Mouse (Mus musculus): ENCODE data around the gene Gm5134. TPM values are rescaled to one million over a fixed set of nuclear protein-coding genes. Genes with fewer than 3 reads are reported as not detected.
A peak's percentile ranks its signal among the peaks of the same experiment; 100 is the strongest.

The Gm5134 gene
- not detected for total RNA-seq (2021)

DNA sequence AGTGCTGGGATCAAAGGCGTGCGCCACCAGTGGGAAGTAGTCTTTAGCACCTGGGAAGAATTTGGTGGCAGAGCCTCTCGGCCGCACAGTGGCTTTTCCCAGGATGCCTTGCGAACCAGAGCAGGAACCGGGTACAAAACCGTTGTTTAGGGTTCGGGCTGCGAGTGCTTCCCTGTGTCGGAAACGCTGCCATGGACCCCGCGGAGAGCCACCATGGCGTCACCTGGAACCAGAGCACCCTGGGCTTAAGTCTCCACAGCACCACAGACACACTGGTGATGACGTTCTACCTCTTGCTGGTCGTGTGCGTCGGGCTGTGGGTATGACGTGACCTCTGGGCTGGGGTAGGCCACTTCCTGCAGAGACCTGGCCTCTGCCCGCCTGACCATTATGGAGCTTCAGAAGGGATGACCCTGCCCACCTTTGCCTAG is at the start of gene Gm5134:
Gene Gm5134, plus strand, starts transcription at position 134 of the 431 bp plus-strand sequence.
- no peak for DNase-seq
- intact Hi-C loops (cut with DNase I) = loop anchor here (5.0 to 10.0 kb wide), 3 partner anchors 57 to 370 kb away; partner anchors contain the start of gene Ggt5

DNA sequence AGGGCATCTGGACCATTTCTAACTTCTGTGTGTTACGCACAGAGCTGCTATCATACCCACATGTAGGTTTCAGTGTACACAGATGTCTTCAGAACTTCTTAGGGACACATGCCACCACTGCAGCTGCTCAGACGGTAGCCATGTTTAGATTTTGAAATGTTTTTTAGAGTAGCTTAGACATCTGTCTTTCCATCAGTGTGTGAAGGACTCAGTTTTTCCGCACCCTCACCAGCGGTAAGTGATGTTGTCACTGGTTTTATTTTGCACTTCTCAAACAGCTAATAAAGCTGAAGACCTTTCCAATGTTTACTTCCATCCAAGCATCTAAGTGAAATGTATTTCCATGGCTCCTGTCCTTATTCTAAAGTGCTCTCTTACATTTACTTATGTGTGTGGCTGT is 47.4 kb upstream of the Gm5134 start:
- intact Hi-C loops (cut with DNase I) = no loop called here
- DNase-seq = no peak

DNA sequence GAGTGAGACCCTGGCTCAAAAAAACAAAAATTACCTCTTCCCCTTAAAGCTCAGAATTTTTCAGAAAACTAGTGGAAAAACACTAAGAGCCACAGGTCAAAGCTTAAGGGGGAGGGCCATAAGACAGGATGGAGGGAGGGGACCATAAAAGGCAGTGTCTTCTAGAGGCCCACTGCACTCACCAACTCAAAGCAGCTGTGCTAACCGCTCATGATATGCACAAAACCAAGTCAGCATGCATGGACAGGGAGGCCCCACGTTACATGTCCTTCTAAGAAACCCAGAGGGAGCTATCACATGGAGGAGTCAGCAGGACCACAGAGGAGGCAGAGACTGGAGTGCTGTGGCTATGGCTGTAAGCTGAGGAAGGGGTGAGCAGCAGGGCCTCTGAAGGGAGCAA is 43.6 kb upstream of the Gm5134 start:
- no peak for DNase-seq
- intact Hi-C loops (cut with DNase I) = no loop called here

DNA sequence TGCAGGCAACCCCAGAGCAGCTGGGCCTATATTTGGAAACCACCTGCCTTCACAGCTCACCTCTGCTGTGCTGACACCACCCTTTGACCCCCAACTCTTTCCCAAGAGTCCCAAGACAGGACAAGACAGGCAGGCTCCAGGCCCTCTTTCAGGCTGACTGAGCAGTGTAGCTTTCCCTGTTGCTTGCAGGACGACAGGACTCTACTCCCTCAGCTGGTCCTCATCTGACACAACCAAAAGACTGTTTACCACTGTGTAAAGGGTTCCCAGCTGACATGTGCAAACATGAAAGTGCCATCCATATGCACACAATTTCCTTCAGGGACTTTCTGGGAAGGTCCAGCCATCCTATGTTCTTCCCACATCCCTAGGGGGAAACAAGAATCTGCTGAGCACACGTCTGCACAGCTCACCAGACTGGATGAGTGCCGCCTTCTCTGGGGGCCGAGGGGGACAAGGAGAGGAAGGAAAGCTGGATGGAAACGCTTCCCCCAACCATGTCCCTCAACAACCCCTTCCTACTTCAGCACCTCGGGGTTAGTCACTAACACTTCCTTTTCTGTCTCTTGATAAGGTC is 41.2 kb upstream of the Gm5134 start:
- intact Hi-C loops (cut with DNase I) = no loop called here
- no peak for DNase-seq

DNA sequence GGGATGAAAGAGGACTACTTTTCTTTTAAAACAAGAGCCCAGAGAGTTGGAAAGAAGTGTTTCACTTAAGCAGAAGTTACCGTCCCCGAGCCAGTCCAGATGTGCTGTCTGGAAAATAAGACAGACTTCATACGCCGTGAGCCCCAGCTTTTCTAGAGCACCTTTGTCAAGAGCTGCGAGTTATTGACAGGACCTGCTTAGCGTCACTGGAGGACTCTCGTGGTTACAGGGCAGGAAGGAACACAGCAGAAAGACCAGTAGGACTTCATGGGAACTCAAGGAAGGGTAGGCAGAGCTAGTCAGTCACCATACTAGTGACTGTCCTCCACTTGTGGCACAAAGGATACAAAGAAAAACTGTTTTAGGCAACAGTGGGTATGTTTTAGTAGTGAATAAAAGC is 38.8 kb upstream of the Gm5134 start:
- DNase-seq = no peak
- intact Hi-C loops (cut with DNase I) = no loop called here

DNA sequence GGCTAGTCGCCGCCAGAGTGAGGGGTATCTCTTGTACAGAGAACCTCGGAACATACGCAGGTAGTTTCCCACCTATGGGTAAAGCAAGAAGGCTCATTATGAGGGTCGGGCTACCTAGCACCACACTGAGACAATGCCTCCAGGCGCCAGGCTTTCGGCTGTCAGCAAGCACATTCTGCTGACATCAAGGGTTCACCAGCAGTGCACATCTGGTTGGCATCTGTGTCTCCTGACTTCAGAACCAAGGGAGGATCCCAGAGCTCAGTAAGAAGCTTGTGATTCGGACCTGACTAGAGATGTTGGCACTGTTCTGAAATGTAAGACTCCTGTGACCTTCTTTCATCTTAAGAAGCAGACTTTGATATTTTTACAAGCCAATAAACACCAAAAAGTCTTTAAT is 37.5 kb upstream of the Gm5134 start:
- intact Hi-C loops (cut with DNase I) = no loop called here

DNA sequence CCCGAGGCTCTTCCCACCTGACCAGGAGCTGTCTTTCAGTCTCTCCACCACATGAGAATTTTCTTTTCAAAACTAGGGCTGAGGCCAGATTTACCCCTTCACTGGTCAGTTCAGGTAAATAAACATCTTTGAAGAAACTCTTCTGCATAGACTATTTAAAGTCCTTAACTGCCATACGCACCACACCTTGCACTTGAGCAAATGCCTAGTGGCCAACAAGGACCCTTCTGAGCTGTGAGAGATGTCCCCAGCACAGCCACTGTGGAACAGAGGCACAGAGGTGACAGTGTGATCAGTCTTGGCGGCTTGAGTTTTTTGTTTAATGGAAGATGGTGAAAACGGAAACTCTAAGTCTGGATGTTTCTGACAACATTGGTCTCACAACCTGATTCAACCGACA is 35.3 kb upstream of the Gm5134 start:
- intact Hi-C loops (cut with DNase I) = no loop called here
- no peak for DNase-seq

More for the DNA sequence above, 37.5 kb upstream of the Gm5134 start:
- no peak for DNase-seq

DNA sequence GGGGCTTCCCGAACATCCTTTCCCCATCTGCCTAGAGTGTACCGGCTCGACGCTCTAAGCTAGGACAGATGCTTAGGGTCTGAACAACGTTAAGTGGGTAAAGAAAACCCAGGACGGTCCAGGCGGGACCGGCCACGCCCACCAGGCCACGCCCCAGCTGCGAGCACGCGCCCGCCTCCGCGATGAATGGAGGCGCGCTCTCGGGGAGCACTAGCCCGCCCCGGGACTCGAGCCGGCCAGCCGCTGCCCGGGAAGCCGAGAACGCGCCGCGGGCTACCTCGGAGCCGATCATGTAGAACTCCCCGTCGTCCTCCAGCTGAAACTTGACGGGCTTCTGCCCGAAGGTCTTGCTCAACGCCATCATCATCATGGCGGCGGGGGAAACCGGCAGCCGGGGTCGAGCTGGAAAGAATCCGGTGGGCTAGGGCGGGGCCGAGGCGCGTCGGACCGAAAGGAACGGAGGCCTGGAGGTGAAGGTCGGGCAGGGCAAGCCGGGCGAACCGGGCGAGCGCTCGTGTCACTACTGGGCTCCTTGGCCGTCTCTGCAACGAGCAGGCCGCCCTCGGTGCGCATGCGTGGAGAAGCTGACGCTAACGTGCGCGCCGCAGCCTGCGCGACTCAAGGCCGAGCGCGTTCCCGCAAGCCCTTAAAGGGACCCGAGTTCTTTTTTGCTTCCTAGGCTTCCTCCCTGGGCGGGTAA is 33.1 kb upstream of the Gm5134 start, which contains the start of gene Smarcb1:
Gene Smarcb1, minus strand, starts transcription at position 592 of the 700 bp plus-strand sequence.
- peak; percentile 96 for DNase-seq
- intact Hi-C loops (cut with DNase I) = no loop called here

DNA sequence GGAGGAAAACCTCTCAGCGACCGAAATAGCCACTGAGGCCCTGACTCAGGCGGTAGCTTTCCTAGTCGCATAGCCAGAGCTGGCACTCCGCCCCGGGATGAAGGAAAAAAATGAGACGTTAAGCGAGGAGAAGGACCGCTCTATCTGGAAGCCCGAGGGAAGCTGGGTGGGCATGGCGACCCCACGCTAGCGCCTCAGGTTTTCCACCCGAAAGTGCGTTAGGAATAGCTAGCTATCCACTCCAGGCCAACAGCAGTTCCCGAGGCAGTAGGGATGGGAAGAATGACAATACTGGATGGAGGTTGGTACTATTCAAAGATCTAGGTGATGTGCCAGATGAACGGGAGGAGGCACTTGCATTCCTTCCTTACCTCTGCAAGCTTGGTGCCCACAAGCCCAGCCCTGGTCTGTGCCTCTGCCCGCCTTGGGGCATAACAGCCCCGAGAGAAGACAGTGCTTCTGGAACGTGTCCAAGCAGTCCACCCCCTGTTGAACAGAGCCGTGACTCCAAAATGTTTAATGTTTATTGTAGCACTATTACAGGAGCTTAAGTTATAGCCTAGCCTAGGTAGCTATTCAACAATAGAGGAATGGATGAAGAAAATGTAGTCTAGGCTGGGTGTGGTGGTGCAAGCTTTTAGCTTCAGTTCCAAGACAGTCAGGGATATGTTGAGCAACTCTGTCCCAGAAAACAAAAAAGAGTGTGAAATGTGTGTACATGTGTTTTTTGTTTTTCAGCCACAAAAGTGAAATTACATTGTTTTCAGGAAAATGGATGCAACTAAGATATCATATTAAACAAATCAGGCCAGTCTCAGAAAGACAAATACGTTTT is 32.4 kb upstream of the Gm5134 start:
- peak; percentile 41 for DNase-seq
- intact Hi-C loops (cut with DNase I) = no loop called here

DNA sequence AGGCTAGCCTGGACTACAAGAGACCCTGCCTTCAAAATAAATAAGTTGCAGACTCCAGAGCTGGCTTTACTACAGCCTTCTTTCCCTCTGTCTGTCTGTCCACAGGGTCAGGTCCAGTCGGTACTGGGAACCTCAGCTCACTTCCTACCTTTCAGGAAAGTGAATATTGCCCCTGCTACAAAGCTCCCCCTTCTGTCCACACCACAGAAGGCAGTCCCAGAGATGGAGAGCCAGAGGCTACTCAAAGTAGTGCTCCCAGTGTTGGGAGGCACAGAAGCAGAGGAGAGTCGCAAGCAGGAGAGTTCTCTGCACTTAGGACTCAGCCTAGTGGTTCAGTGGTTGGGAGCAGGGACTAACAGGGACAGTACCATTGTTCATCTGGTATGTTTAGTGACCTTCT is 30.0 kb upstream of the Gm5134 start:
- DNase-seq = no peak
- intact Hi-C loops (cut with DNase I) = no loop called here

DNA sequence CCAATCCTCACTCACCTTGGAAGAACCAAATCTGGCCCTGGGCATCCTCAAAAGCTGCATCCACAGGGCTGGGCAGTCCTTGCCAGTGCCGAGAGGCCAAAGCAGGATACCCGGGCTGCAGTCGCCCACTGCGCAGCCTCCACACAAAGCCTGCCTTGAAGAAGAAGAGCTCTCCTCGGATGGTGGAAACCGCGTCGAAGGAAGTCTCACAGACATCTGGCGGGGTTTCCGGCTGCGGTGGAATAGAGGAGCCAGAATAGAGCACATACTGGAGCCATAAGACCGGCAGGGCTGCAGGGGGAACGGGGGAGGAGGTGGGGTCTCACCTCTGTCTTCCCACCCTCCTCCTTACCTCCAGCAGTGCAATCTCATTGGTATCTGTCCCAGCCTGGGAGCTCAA is 27.9 kb upstream of the Gm5134 start:
- DNase-seq = no peak
- intact Hi-C loops (cut with DNase I) = no loop called here

DNA sequence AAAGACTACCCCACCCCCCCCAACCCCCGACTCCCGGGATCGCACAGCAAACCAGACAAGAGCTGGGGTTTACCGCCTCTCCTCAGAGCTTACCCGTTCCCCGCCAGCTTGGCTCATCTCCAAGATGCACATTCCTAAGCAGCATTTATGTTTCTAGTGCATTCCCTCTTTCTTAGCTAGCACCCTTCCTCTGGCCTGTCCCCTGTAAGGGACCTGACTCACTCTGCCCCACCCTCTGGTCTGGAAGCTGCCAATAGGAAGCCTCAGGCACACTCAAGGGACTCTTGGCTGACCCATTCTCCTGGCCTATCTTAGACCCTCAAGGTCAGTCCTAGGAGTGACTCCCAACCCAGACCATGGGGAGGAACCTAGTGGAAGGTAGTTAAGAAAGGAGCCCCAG is 24.0 kb upstream of the Gm5134 start:
- intact Hi-C loops (cut with DNase I) = no loop called here
- no peak for DNase-seq

DNA sequence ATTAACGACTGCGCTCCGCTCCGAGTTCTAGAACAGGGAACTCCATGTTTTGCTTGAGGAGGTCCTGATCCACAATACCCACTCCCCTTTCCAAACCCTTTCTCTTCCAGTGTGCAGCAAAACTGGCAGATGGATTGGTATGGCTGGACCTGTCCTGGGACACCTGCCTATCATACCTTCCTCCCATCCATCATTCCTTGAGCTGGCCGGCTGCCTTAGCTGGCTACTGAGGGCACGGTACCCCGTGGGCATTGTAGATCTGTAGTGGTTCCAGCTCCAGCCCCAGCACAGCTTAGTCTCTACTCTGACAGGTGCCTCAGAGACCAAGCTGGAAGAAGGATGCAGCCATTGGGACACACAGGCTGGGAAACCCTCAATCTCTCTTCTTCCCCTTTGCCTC is 23.0 kb upstream of the Gm5134 start:
- intact Hi-C loops (cut with DNase I) = no loop called here
- no peak for DNase-seq

DNA sequence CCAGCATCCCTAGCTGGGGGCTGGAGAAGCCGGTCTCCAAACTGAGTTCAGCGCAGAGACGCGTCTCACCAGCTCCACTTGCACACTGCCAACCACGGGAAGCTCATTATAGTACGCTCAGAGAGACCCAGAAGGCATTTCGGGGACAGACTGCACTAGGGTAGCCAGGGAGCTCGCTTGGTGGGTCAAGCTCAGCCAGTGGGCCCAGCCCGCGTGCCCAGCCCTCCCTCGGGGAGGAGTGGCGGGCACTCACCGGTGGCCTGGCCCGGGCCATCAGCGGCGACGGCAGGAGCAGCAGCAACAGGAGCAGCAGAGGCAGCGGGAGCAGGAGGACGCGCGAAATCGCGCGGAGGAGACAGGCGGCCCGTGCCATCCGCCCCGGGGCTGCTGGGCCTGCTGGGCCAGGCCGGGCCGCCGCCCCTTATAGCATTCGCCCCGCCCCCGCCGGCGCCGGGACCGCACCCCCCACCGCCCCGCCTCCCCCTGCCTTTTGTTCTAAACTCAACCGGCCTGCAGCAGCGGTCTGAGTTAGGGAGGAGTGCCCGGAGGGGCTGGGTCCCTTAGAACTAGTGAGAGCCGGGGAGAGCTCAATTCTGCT is 22.1 kb upstream of the Gm5134 start:
- DNase-seq = peak; percentile 35
- intact Hi-C loops (cut with DNase I) = no loop called here

DNA sequence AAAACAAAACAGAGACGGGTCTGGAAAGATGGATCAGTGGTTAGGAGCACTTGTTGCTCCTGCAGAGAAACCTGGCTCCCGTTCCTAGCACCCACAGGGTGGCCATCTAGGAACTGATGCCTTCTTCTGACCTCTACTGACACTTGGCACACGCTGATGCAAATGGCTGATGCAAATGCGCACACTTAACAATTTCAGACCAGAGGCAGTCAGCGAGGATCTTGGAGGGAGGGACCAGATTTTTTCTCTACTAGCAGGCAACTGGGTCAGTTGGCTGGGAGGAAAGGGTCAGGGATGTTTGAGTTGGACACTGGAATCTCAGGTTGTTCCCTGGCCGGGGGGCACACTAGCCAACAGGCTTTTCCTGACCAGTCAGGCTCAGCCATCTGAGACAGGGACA is 21.4 kb upstream of the Gm5134 start, which contains the start of gene Chchd10:
Gene Chchd10, plus strand, starts transcription at position 240 of the 400 bp plus-strand sequence.
- DNase-seq = no peak
- intact Hi-C loops (cut with DNase I) = no loop called here

DNA sequence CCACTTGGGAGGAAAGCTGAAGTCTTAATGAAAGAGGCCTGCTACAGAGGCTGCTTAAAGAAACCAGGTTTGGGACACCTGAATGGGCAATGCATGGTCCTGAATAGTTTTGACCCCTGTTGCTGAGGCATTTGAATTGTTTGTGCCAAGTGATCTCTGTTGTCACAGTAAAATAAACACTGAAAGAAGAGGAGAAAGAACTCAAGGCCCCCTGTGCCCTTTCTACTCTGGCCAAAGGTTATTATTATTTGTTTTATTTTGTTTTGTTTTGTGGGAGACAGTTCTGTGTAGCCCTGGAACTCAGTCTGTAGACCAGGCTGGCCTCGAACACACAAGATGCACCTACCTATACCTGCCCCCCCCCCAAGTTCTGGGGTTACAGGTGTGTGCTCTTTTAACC is 19.3 kb upstream of the Gm5134 start:
- no peak for DNase-seq
- intact Hi-C loops (cut with DNase I) = no loop called here

DNA sequence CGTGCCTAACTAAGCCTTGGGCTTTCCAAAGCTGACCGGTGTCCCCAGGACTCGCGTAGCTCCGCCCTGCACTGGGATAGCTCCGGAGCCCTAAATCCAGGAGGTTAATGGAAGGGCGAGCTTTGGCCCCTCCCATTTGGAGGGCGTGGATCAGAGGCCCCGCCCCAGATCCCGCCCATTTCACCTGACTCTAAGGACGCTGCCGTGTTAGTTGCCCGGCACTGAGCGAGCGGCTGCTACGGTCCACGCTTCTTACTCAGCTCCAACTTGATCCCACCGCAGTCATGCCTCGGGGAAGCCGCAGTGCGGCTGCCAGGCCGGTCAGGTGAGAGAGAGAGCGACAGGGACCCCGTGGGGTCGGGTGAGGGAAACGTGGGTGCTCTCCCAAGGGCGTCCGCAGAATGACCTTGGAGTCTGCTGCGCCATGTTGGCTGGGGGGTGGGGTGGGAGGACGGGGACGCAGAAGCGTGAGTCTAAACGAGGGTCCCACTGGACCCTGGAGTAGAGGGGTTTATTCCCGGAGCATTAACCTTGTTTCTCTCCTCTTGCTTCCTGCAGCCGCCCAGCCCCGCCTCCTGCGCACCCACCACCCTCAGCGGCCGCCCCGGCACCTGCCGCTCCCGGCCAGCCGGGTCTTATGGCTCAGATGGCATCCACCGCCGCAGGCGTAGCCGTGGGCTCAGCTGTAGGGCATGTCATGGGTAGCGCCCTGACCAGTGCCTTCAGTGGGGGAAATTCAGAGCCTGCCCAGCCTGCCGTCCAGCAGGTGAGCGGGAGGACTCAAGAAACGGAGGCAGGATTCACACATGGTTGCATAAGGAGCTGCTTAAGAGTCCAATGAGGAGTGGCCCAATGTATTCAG is 18.4 kb upstream of the Gm5134 start, which contains the start of gene Mmp11:
Gene Mmp11, minus strand, starts transcription at position 817 of the 862 bp plus-strand sequence.
- peak; percentile 68 for DNase-seq
- intact Hi-C loops (cut with DNase I) = no loop called here

DNA sequence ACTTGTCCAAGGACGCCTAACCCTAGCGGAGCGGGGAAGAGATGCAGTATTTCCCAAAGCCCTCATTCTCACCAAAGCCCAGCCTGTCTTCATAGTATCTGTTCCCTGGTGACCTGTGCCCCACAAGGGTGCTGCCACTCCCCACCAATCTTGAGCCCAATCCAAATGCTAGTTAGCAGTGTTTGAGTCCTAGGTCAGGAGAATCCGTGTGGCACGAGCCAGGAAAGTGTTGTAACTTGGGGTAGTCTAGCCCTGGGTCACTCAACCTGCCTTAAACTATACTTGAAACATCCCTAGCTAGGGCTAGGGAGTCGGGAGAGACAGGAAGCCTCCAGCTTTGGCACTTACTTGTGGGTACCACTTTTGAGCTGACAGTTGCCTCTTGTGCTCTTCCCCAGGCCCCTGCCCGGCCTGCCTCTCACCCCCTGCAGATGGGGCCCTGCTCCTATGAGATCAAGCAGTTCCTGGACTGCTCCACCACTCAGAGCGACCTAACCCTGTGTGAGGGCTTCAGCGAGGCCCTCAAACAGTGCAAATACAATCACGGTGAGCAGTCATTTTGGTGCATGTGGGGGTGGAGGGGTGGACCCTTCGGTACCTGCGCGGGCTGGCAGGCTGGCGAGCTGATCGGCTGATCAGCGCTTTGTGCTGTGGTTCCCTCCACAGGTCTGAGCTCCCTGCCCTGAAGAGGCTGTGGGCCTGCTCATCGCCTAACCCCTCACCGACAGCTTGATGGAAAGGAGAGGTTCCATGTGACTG is 17.2 kb upstream of the Gm5134 start:
- no peak for DNase-seq
- intact Hi-C loops (cut with DNase I) = no loop called here

DNA sequence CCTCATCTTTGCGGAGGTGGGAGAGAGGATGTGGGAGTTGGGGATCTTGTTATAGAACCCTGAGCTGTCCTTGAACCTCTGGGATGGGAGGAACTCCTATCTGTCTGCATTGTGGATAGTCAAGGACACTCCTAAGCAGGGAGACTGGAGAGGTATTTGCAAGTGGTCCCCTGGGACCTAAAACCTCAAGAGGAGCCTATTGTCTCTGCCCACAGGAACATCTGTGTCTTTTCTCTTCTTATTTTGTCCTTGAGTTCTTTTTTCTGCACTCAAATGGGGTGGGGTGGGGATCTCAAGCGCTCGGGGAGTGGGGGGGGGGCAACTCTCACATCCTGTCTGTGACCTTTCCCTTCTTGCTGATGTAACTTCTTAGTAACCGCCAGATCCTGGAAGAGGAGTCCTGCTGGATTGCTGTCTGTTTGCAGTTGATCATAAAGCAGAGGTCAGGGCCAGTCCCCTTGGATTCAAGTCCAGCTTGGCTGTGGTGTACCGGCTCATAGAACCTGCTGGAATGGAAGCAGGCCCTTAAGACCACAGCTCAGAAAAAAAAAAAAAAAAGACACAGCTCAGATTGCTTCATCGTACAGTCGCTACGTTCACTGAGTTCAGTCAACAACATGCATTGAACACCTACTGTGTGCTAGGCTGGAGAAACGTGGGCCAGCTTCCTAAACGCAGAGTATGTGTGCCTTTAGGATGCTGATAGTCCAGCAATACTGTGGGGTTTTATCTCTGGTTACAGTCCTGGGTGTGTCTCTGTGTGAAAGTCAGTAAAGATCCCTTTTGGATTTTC is 16.3 kb upstream of the Gm5134 start:
- intact Hi-C loops (cut with DNase I) = no loop called here

More for the DNA sequence above, 16.3 kb upstream of the Gm5134 start:
- DNase-seq = no peak

All from left cerebral cortex, postnatal 4 days (tissue).